Mouse (Mus musculus) cerebellum, adult 2 months (tissue): ENCODE results near the gene Brs3.

Source experiments
- CTCF ChIP-seq: fragments of 200-500 bp; IDR thresholded peaks from 2 replicates; pipeline ENCODE4 v1.5.1; 2011; ENCODE audit warnings: low read depth, mild to moderate bottlenecking, control low read depth, low read length, moderate library complexity, borderline replicate concordance; ENCODE audit not compliant: insufficient read depth
- POLR2A ChIP-seq: fragments of 200-500 bp; IDR thresholded peaks from 2 replicates; pipeline ENCODE4 v1.6.1; 2011; ENCODE audit warnings: low read length, control low read depth, borderline replicate concordance; ENCODE audit not compliant: insufficient read depth

- no peak for TF ChIP-seq CTCF
- no peak for TF ChIP-seq POLR2A
Observed at GRCm38 (mm10) chrX:57081496-57081895, 38.6 kb downstream of the Brs3 start.
